Mouse (Mus musculus): Measurements from ENCODE around the gene Fbxl17.

DNA sequence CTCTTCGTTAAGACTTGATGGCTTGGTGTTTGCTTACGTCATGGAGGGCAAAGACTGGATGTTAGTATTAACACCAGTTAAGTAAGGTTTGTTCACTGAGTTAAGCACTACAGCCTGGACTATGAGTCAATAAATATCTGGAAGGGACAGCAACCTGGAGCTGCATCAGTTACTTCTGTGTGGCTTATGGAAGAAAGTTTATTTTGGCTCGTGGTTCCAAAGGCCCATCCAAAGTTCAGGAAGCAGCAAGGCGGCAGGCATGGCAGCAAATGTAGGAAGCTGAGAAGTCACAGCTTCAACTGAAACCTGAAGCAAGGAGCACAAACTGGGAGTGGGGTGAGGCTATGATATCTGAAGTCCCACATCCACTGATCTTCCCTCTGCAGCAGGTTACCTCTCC is 108.3 kb downstream of the Fbxl17 start:
- TF ChIP-seq CTCF (IDR thresholded peaks at IDR 0.05; ENCODE audit: borderline replicate concordance, insufficient read depth, low read length) (no peak), POLR2A (IDR thresholded peaks at IDR 0.05; ENCODE audit: low read depth, low read length) (no peak)

Measured in embryonic fibroblast, embryonic 13.5 days (primary cell).